Mouse (Mus musculus): Measurements from ENCODE around the gene Tmem9. TPM values are rescaled to one million over a fixed set of nuclear protein-coding genes. Genes with fewer than 3 reads are reported as not detected.

The Tmem9 gene
- polyA plus RNA-seq, 1 experiment from 2014 or later, result 223 TPM

- H3K4me3 ChIP-seq (replicated peaks; ENCODE audit: low read depth, low read length), result peak overlapping the region; percentile 93
- no peaks in the 10 kb centered on the region for H3K27me3 ChIP-seq (ENCODE audit: insufficient read depth, low read length)
- peaks cover 14% of the 10 kb centered on the region for H3K36me3 ChIP-seq (ENCODE audit: insufficient read depth, low read length)
- H3K27ac ChIP-seq, result peak overlapping the region; percentile 70
- H3K4me2 ChIP-seq (ENCODE audit: low read length), result peak overlapping the region; percentile 95
- WGBS, result 0% methylated on average over 22 of the region's 22 CpGs
- ATAC-seq (replicated peaks; ENCODE audit: low FRiP score, low read depth) (peak; percentile 99), DNase-seq (ENCODE audit: low spot score) (peak; percentile 97)
- no peaks in the 10 kb centered on the region; the same call in 1 of the 2 replicates for H3K4me1 ChIP-seq (replicated peaks; ENCODE audit: insufficient read depth, low read length)
- H3K9ac ChIP-seq (ENCODE audit: low read depth, low read length), result peak overlapping the region; percentile 75
- no peak for TF ChIP-seq CTCF (IDR thresholded peaks at IDR 0.05; ENCODE audit: low read depth)
- H3K9me3 ChIP-seq (replicated peaks; ENCODE audit: low read length), result no peaks in the 10 kb centered on the region
Measured at GRCm38 (mm10) chr1:136017907-136018313, 10.0 kb downstream of the Tmem9 start.

DNA sequence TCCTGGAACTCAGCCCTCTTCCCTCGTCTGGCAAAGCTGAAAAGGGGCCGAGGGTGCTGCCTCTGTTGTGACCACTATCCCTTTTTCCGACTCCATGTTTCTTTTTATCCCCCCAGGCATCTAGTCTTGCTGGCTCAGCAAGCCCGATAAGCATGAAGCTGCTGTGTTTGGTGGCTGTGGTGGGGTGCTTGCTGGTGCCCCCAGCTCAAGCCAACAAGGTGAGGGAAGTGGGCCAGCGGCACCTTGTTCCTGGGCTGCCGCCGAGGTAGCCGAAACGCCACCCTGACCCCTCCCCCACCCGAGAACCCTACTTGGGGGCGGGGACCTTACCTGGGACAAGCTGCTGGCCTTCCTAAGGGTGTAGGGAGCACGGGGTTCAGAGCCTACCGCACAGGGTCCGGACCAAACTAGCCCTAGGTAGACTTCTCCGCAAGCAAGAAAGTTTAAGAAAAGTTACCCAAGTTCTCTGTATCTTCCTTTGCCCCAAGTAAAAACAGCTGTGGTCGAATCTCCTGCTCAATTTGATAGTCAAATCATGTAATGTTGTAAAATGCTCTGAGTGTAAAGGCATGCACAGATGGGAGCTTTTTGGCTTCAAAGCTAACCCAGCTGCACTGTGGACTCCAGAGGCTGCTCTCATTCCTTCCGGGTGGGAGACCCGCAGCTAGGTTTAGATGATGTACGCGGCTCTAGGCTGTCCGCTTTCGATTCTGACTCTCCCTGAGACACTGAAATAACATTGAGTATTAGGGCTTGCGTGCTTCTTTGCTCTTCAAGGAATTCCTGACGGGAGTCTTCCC, 10.6 kb downstream of the Tmem9 start:
- Histone ChIP-seq H3K4me3 (replicated peaks; ENCODE audit: low read depth, low read length) (peak overlapping the region; percentile 93), H3K36me3 (ENCODE audit: insufficient read depth, low read length) (peaks cover 19% of the 10 kb centered on the region), H3K4me2 (ENCODE audit: low read length) (peak overlapping the region; percentile 95), H3K4me1 (replicated peaks; ENCODE audit: insufficient read depth, low read length) (no peaks in the 10 kb centered on the region; the same call in 1 of the 2 replicates), H3K27me3 (ENCODE audit: insufficient read depth, low read length) (no peaks in the 10 kb centered on the region), H3K9me3 (replicated peaks; ENCODE audit: low read length) (no peaks in the 10 kb centered on the region), H3K9ac (ENCODE audit: low read depth, low read length) (peak overlapping the region; percentile 75), H3K27ac (peak overlapping the region; percentile 70)
- no peak for TF ChIP-seq CTCF (IDR thresholded peaks at IDR 0.05; ENCODE audit: low read depth)
- WGBS, result 2% methylated on average over 24 of the region's 24 CpGs
- peak; percentile 56 for DNase-seq (ENCODE audit: low spot score)
- peak; percentile 25 for ATAC-seq (replicated peaks; ENCODE audit: low FRiP score, low read depth)

DNA sequence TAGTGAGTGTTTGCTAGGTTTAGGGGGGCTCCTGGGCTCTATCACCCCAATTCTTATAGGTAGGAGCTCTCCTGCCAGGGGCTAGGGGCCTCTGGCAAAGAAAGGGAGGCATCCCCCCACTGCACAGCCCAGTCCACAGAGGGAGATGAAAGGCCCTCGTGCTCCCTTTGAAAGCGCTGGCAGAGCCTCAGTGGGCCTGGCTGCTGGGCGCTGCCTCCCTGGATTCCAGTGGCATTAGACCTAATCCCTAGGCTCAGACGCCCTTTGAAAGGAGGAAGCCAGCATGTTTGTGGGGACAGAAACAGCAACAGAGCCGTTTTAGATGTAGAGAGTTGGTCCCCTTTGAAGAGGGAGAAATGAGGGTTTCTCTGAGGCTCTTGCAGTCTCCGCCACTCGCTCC, 22.3 kb downstream of the Tmem9 start:
- Histone ChIP-seq H3K27me3 (ENCODE audit: insufficient read depth, low read length) (no peaks in the 10 kb centered on the region), H3K4me3 (replicated peaks; ENCODE audit: low read depth, low read length) (no peak overlapping the region), H3K9me3 (replicated peaks; ENCODE audit: low read length) (no peaks in the 10 kb centered on the region), H3K4me1 (replicated peaks; ENCODE audit: insufficient read depth, low read length) (no peaks in the 10 kb centered on the region), H3K9ac (ENCODE audit: low read depth, low read length) (no peak overlapping the region), H3K27ac (no peak overlapping the region), H3K4me2 (ENCODE audit: low read length) (no peak overlapping the region), H3K36me3 (ENCODE audit: insufficient read depth, low read length) (peaks cover 75% of the 10 kb centered on the region)
- DNase-seq (ENCODE audit: low spot score), result no peak
- ATAC-seq (replicated peaks; ENCODE audit: low FRiP score, low read depth), result no peak
- WGBS, result 63% methylated on average over 7 of the region's 7 CpGs
- TF ChIP-seq CTCF (IDR thresholded peaks at IDR 0.05; ENCODE audit: low read depth), result no peak

GRCm38 (mm10) chr1:136031697-136032096, 23.7 kb downstream of the Tmem9 start:
- no peak for TF ChIP-seq CTCF (IDR thresholded peaks at IDR 0.05; ENCODE audit: low read depth)
- H3K9ac ChIP-seq (ENCODE audit: low read depth, low read length), result no peak overlapping the region
- H3K27me3 ChIP-seq (ENCODE audit: insufficient read depth, low read length), result no peaks in the 10 kb centered on the region
- no peak overlapping the region for H3K4me3 ChIP-seq (replicated peaks; ENCODE audit: low read depth, low read length)
- H3K36me3 ChIP-seq (ENCODE audit: insufficient read depth, low read length), result peaks cover 76% of the 10 kb centered on the region
- no peaks in the 10 kb centered on the region for H3K9me3 ChIP-seq (replicated peaks; ENCODE audit: low read length)
- ATAC-seq (replicated peaks; ENCODE audit: low FRiP score, low read depth), result peak; percentile 75
- no peaks in the 10 kb centered on the region for H3K4me1 ChIP-seq (replicated peaks; ENCODE audit: insufficient read depth, low read length)
- DNase-seq (ENCODE audit: low spot score), result no peak
- no peak overlapping the region for H3K4me2 ChIP-seq (ENCODE audit: low read length)
- WGBS, result 58% methylated on average over 8 of the region's 8 CpGs
- no peak overlapping the region for H3K27ac ChIP-seq

DNA sequence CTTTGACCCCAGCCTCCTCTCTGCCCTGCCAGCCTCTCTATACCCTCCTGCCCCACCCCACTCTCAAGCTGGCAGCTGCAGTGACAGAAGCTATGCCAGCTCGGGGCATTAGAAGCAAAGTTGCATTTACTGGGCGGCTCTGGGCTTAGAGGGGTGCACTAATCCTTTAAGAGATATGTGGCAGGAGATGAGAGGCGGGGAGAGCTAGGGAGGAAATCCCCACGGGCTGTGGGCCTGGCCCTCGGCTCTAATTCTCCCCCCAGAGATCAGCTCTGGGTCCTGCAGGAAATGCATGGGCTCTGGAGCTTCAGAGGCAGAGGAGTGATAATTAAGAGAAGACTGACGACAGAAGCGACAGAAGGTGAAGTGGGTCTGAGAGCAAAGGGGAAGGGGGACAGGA, 25.0 kb downstream of the Tmem9 start:
- no peak for TF ChIP-seq CTCF (IDR thresholded peaks at IDR 0.05; ENCODE audit: low read depth)
- 55% methylated on average over 7 of the region's 7 CpGs for WGBS
- Histone ChIP-seq H3K27me3 (ENCODE audit: insufficient read depth, low read length) (no peaks in the 10 kb centered on the region), H3K27ac (no peak overlapping the region), H3K4me2 (ENCODE audit: low read length) (no peak overlapping the region), H3K4me1 (replicated peaks; ENCODE audit: insufficient read depth, low read length) (no peaks in the 10 kb centered on the region), H3K36me3 (ENCODE audit: insufficient read depth, low read length) (peaks cover 63% of the 10 kb centered on the region), H3K9ac (ENCODE audit: low read depth, low read length) (no peak overlapping the region), H3K4me3 (replicated peaks; ENCODE audit: low read depth, low read length) (no peak overlapping the region), H3K9me3 (replicated peaks; ENCODE audit: low read length) (no peaks in the 10 kb centered on the region)
- ATAC-seq (replicated peaks; ENCODE audit: low FRiP score, low read depth), result no peak
- DNase-seq (ENCODE audit: low spot score), result no peak

DNA sequence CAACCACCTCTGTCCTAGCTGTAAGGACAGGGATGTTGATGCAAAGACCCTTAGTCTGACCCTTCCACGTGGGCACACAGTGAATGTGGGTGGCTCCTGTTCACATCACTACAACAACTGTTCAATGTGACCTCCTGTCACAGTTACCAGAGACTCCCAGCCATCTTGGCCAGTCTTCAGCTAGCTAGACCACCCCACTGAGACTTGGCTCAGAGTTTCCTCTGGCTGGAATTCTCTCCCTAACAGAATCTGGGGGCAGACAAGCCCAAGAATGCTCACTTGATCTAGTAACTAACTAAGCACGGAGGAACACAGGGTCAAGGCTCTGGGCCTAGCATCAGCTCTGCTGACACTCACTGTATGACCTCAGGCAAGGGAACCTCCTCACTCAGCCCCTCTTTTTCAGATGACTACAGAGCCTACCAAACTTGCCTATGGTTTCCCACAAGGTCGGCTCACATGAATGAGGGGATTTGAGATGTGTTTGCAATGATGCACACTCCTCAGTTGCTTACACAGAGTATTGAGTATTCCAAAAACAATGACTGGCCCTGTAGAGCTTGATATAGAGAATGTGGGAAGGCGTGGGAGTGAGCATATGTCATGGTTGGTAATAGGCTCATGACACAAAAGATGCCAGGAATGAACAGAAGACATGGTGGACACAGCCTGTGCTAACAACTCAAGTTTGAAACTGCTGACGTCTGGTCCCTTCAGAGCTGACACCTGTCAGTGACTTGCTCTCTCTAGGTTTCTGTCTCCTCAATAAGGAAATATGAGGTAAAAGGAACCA, 31.0 kb downstream of the Tmem9 start:
- Histone ChIP-seq H3K4me2 (ENCODE audit: low read length) (no peak overlapping the region), H3K9me3 (replicated peaks; ENCODE audit: low read length) (no peaks in the 10 kb centered on the region), H3K4me1 (replicated peaks; ENCODE audit: insufficient read depth, low read length) (no peaks in the 10 kb centered on the region), H3K9ac (ENCODE audit: low read depth, low read length) (no peak overlapping the region), H3K27me3 (ENCODE audit: insufficient read depth, low read length) (no peaks in the 10 kb centered on the region), H3K4me3 (replicated peaks; ENCODE audit: low read depth, low read length) (no peak overlapping the region), H3K36me3 (ENCODE audit: insufficient read depth, low read length) (peaks cover 16% of the 10 kb centered on the region), H3K27ac (no peak overlapping the region)
- no peak for ATAC-seq (replicated peaks; ENCODE audit: low FRiP score, low read depth)
- TF ChIP-seq CTCF (IDR thresholded peaks at IDR 0.05; ENCODE audit: low read depth), result no peak
- WGBS, result 72% methylated on average over 5 of the region's 5 CpGs
- DNase-seq (ENCODE audit: low spot score), result no peak
